Mouse (Mus musculus) intestine, embryonic 16.5 days (tissue): Measurements from ENCODE around the gene Cox4i1. TPM values are rescaled to one million over a fixed set of nuclear protein-coding genes. Genes with fewer than 3 reads are reported as not detected.

Experiments used
- ATAC-seq: fragments of 200-750 bp; cut with Nextera tagmentation; 2 replicates; pipeline ENCODE4 v1.8.0; 2017; ENCODE audit warnings: moderate TSS enrichment, moderate library complexity
- H3K27ac ChIP-seq: fragments of 300-500 bp; sonication (generic); 2 replicates; pipeline ENCODE4 v1.5.1; 2014; ENCODE audit warnings: mild to moderate bottlenecking, low read length
- H3K27me3 ChIP-seq: fragments of 300-500 bp; sonication (generic); replicated peaks from 2 replicates; pipeline ENCODE4 v1.6.1; 2014; ENCODE audit warnings: low read length, control low read depth, mixed read lengths; ENCODE audit not compliant: control insufficient read depth, insufficient read depth
- H3K36me3 ChIP-seq: fragments of 300-500 bp; sonication (generic); 2 replicates; pipeline ENCODE4 v1.6.1; 2014; ENCODE audit warnings: low read length, control low read depth; ENCODE audit not compliant: control insufficient read depth, insufficient read depth
- H3K4me1 ChIP-seq: fragments of 300-500 bp; sonication (generic); 2 replicates; pipeline ENCODE4 v1.6.1; 2014; ENCODE audit warnings: low read length, control low read depth, mixed read lengths; ENCODE audit not compliant: control insufficient read depth, insufficient read depth
- H3K4me2 ChIP-seq: fragments of 300-500 bp; sonication (generic); 2 replicates; pipeline ENCODE4 v1.6.1; 2014; ENCODE audit warnings: low read depth, low read length, control low read depth
- H3K4me3 ChIP-seq: fragments of 300-500 bp; sonication (generic); 2 replicates; pipeline ENCODE4 v1.5.1; 2014; ENCODE audit warnings: mild to moderate bottlenecking, low read length
- H3K9ac ChIP-seq: fragments of 300-500 bp; sonication (generic); 2 replicates; pipeline ENCODE4 v1.6.1; 2014; ENCODE audit warnings: low read depth, low read length
- H3K9me3 ChIP-seq: fragments of 300-500 bp; sonication (generic); 2 replicates; pipeline ENCODE4 v1.6.1; 2016; ENCODE audit warnings: low read length, control low read depth; ENCODE audit not compliant: control insufficient read depth
- WGBS: fragments of 180-500 bp; shearing (Covaris S2); extraction: QIAGEN DNeasy Blood & Tissue Kit; methylation state at CpG from one replicate; pipeline ENCODE4 v1.1.7; 2014; 5-methylcytosine and 5-hydroxymethylcytosine counted together
- polyA plus RNA-seq: library from polyadenylated mRNA; unstranded; fragments of >200 nt; fragmentation: Nextera tagmentation; extraction: Ambion mirVana; gene quantifications from 2 replicates; pipeline ENCODE4 v1.2.1, GENCODE M21; 2015

Gene Cox4i1
- polyA plus RNA-seq, 1 experiment from 2014 or later, result 1,710 TPM

GRCm38 (mm10) chr8:120697979-120698272 is 29.9 kb downstream of the Cox4i1 start:
- H3K4me1 ChIP-seq, result peaks cover 48% of the 10 kb centered on the region
- H3K27me3 ChIP-seq, result no peaks in the 10 kb centered on the region
- no peaks in the 10 kb centered on the region for H3K9me3 ChIP-seq
- H3K27ac ChIP-seq, result peak overlapping the region; percentile 67; the same call in 1 of the 2 replicates
- H3K9ac ChIP-seq, result no peak overlapping the region
- no peak overlapping the region for H3K4me2 ChIP-seq
- H3K36me3 ChIP-seq, result no peaks in the 10 kb centered on the region
- H3K4me3 ChIP-seq, result no peak overlapping the region
- no peak for ATAC-seq

GRCm38 (mm10) chr8:120698426-120698825 is 30.4 kb downstream of the Cox4i1 start:
- no peak overlapping the region for H3K4me2 ChIP-seq
- H3K4me3 ChIP-seq, result no peak overlapping the region
- H3K9me3 ChIP-seq, result no peaks in the 10 kb centered on the region
- H3K27ac ChIP-seq, result peak overlapping the region; percentile 67
- peaks cover 47% of the 10 kb centered on the region for H3K4me1 ChIP-seq
- 57% methylated on average over 7 of the region's 7 CpGs for WGBS
- H3K36me3 ChIP-seq, result no peaks in the 10 kb centered on the region
- H3K9ac ChIP-seq, result no peak overlapping the region
- H3K27me3 ChIP-seq, result no peaks in the 10 kb centered on the region
- ATAC-seq, result no peak

GRCm38 (mm10) chr8:120699079-120699478 is 31.1 kb downstream of the Cox4i1 start:
- Histone ChIP-seq H3K9ac (no peak overlapping the region), H3K4me1 (peaks cover 43% of the 10 kb centered on the region), H3K36me3 (no peaks in the 10 kb centered on the region), H3K27ac (no peak overlapping the region), H3K4me2 (no peak overlapping the region), H3K27me3 (no peaks in the 10 kb centered on the region), H3K4me3 (no peak overlapping the region), H3K9me3 (no peaks in the 10 kb centered on the region)
- WGBS, result 62% methylated on average over 6 of the region's 6 CpGs
- ATAC-seq, result no peak

GRCm38 (mm10) chr8:120699565-120699964 is 31.5 kb downstream of the Cox4i1 start:
- Histone ChIP-seq H3K4me1 (peaks cover 38% of the 10 kb centered on the region), H3K9ac (no peak overlapping the region), H3K4me2 (no peak overlapping the region), H3K27me3 (no peaks in the 10 kb centered on the region), H3K27ac (peak overlapping the region; percentile 21; the same call in 1 of the 2 replicates), H3K4me3 (no peak overlapping the region), H3K9me3 (no peaks in the 10 kb centered on the region), H3K36me3 (no peaks in the 10 kb centered on the region)
- WGBS, result 73% methylated on average over 2 of the region's 2 CpGs
- no peak for ATAC-seq

- H3K36me3 ChIP-seq, result no peaks in the 10 kb centered on the region
- no peak overlapping the region for H3K4me3 ChIP-seq
- no peaks in the 10 kb centered on the region for H3K9me3 ChIP-seq
- H3K9ac ChIP-seq, result no peak overlapping the region
- peaks cover 35% of the 10 kb centered on the region for H3K4me1 ChIP-seq
- H3K27ac ChIP-seq, result no peak overlapping the region
- no peaks in the 10 kb centered on the region for H3K27me3 ChIP-seq
- 86% methylated on average over 4 of the region's 4 CpGs for WGBS
- ATAC-seq, result no peak
- H3K4me2 ChIP-seq, result no peak overlapping the region
Observed at GRCm38 (mm10) chr8:120700053-120700452, 32.0 kb downstream of the Cox4i1 start.

GRCm38 (mm10) chr8:120701758-120702465 is 33.9 kb downstream of the Cox4i1 start:
- Histone ChIP-seq H3K36me3 (no peaks in the 10 kb centered on the region), H3K4me2 (no peak overlapping the region), H3K9me3 (no peaks in the 10 kb centered on the region), H3K27ac (no peak overlapping the region), H3K27me3 (no peaks in the 10 kb centered on the region), H3K4me1 (peaks cover 23% of the 10 kb centered on the region), H3K4me3 (no peak overlapping the region), H3K9ac (no peak overlapping the region)
- 57% methylated on average over 19 of the region's 19 CpGs for WGBS
- ATAC-seq, result peak; percentile 77

- no peaks in the 10 kb centered on the region for H3K27me3 ChIP-seq
- ATAC-seq, result no peak
Observed at GRCm38 (mm10) chr8:120704203-120704602, 36.2 kb downstream of the Cox4i1 start.

GRCm38 (mm10) chr8:120705163-120705562 is 37.1 kb downstream of the Cox4i1 start:
- 88% methylated on average over 15 of the region's 15 CpGs for WGBS

More at GRCm38 (mm10) chr8:120704203-120704602, 36.2 kb downstream of the Cox4i1 start:
- no peak overlapping the region for H3K4me2 ChIP-seq
- H3K4me1 ChIP-seq, result peaks cover 9% of the 10 kb centered on the region; the same call in 1 of the 2 replicates
- no peaks in the 10 kb centered on the region for H3K36me3 ChIP-seq
- WGBS, result 44% methylated on average over 9 of the region's 9 CpGs
- no peaks in the 10 kb centered on the region for H3K9me3 ChIP-seq
- H3K4me3 ChIP-seq, result no peak overlapping the region
- H3K9ac ChIP-seq, result no peak overlapping the region
- no peak overlapping the region for H3K27ac ChIP-seq

GRCm38 (mm10) chr8:120706193-120706592 is 38.2 kb downstream of the Cox4i1 start:
- Histone ChIP-seq H3K9ac (no peak overlapping the region), H3K27me3 (no peaks in the 10 kb centered on the region), H3K9me3 (no peaks in the 10 kb centered on the region), H3K36me3 (no peaks in the 10 kb centered on the region), H3K4me3 (no peak overlapping the region), H3K4me2 (no peak overlapping the region), H3K4me1 (peaks cover 9% of the 10 kb centered on the region; the same call in 1 of the 2 replicates), H3K27ac (no peak overlapping the region)
- 72% methylated on average over 3 of the region's 3 CpGs for WGBS
- no peak for ATAC-seq

More at GRCm38 (mm10) chr8:120705163-120705562, 37.1 kb downstream of the Cox4i1 start:
- H3K9ac ChIP-seq, result no peak overlapping the region
- no peak overlapping the region for H3K27ac ChIP-seq
- no peak for ATAC-seq
- peaks cover 9% of the 10 kb centered on the region; the same call in 1 of the 2 replicates for H3K4me1 ChIP-seq
- H3K36me3 ChIP-seq, result no peaks in the 10 kb centered on the region
- H3K4me2 ChIP-seq, result no peak overlapping the region
- H3K9me3 ChIP-seq, result no peaks in the 10 kb centered on the region
- no peaks in the 10 kb centered on the region for H3K27me3 ChIP-seq
- H3K4me3 ChIP-seq, result no peak overlapping the region

GRCm38 (mm10) chr8:120709176-120709575 is 41.2 kb downstream of the Cox4i1 start:
- no peak for ATAC-seq
- 77% methylated on average over 10 of the region's 10 CpGs for WGBS
- no peaks in the 10 kb centered on the region for H3K27me3 ChIP-seq

More at GRCm38 (mm10) chr8:120709176-120709575, 41.2 kb downstream of the Cox4i1 start:
- Histone ChIP-seq H3K36me3 (no peaks in the 10 kb centered on the region), H3K9me3 (no peaks in the 10 kb centered on the region), H3K9ac (no peak overlapping the region), H3K4me3 (no peak overlapping the region), H3K4me2 (no peak overlapping the region), H3K4me1 (no peaks in the 10 kb centered on the region), H3K27ac (no peak overlapping the region)
